Mouse (Mus musculus) left cerebral cortex, postnatal 10 days (tissue): ENCODE results near the gene Agmo. TPM values are rescaled to one million over a fixed set of nuclear protein-coding genes. Genes with fewer than 3 reads are reported as not detected.
A peak's percentile ranks its signal among the peaks of the same experiment; 100 is the strongest.

Experiments used
- DNase-seq, 2 experiments: peaks; one replicate each; pipeline ENCODE4 v3.0.0; 2021 to 2022; ENCODE audit warnings: low spot score in 2 of 2, mixed read lengths in 1 of 2; ENCODE audit errors: extremely low spot score in 1 of 2
- intact Hi-C: fragments of 180-260 bp; cut with DNase I; formaldehyde crosslinking; loops from one replicate; pipeline ENCODE4 v1.15.1; 2025
- total RNA-seq, 2 experiments: library from RNA; stranded (reverse); gene quantifications; 2 replicates each; pipeline ENCODE4 v1.2.3; 2021

The Agmo gene
- 1 to 10 TPM; 1.8 to 2.0 TPM for total RNA-seq

GRCm38 (mm10) chr12:37241566-37242021 is at the start of gene Agmo:
TSS of gene Agmo (plus strand) at chr12:37241641.
- peak; percentile 11 to 20 for DNase-seq
- intact Hi-C loops = no loop called here

GRCm38 (mm10) chr12:37231119-37231518 is 10.3 kb upstream of the Agmo start:
- DNase-seq = no peak
- intact Hi-C loops = no loop called here

GRCm38 (mm10) chr12:37240975-37241565 is 371 bp upstream of the Agmo start:
- DNase-seq = no peak
- intact Hi-C loops = no loop called here

GRCm38 (mm10) chr12:37242484-37242883 is 1.0 kb downstream of the Agmo start:
- intact Hi-C loops = no loop called here
- DNase-seq = no peak

GRCm38 (mm10) chr12:37244876-37245275 is 3.4 kb downstream of the Agmo start:
- intact Hi-C loops = no loop called here
- DNase-seq = no peak

- intact Hi-C loops = no loop called here
Measured at GRCm38 (mm10) chr12:37251688-37252087, 10.2 kb downstream of the Agmo start.

GRCm38 (mm10) chr12:37257099-37257498 is 15.7 kb downstream of the Agmo start:
- intact Hi-C loops = no loop called here
- no peak for DNase-seq

More at GRCm38 (mm10) chr12:37251688-37252087, 10.2 kb downstream of the Agmo start:
- DNase-seq = no peak

- DNase-seq = no peak
- intact Hi-C loops = no loop called here
Measured at GRCm38 (mm10) chr12:37259771-37260528, 18.5 kb downstream of the Agmo start.

GRCm38 (mm10) chr12:37263685-37264084 is 22.2 kb downstream of the Agmo start:
- DNase-seq = no peak
- intact Hi-C loops = no loop called here

- peak in 1 of 2 experiments; percentile 13 for DNase-seq
- intact Hi-C loops = no loop called here
Measured at GRCm38 (mm10) chr12:37268636-37269152, 27.3 kb downstream of the Agmo start.

- no peak for DNase-seq
- intact Hi-C loops = no loop called here
Measured at GRCm38 (mm10) chr12:37272660-37273059, 31.2 kb downstream of the Agmo start.

GRCm38 (mm10) chr12:37273964-37274657 is 32.7 kb downstream of the Agmo start:
- no peak for DNase-seq
- intact Hi-C loops = no loop called here

GRCm38 (mm10) chr12:37274658-37275019 is 33.2 kb downstream of the Agmo start:
- DNase-seq = no peak
- intact Hi-C loops = no loop called here

- intact Hi-C loops = no loop called here
- no peak for DNase-seq
Measured at GRCm38 (mm10) chr12:37306956-37307466, 65.6 kb downstream of the Agmo start.

GRCm38 (mm10) chr12:37310786-37311185 is 69.3 kb downstream of the Agmo start:
- DNase-seq = no peak
- intact Hi-C loops = no loop called here

GRCm38 (mm10) chr12:37322860-37323259 is 81.4 kb downstream of the Agmo start:
- intact Hi-C loops = no loop called here
- DNase-seq = no peak

GRCm38 (mm10) chr12:37334987-37335386 is 93.5 kb downstream of the Agmo start:
- intact Hi-C loops = no loop called here
- DNase-seq = no peak

- intact Hi-C loops = no loop called here
Measured at GRCm38 (mm10) chr12:37344225-37344624, 102.8 kb downstream of the Agmo start.

GRCm38 (mm10) chr12:37345696-37346095 is 104.3 kb downstream of the Agmo start:
- no peak for DNase-seq
- intact Hi-C loops = no loop called here

More at GRCm38 (mm10) chr12:37344225-37344624, 102.8 kb downstream of the Agmo start:
- no peak for DNase-seq
